Mouse (Mus musculus) megakaryocyte, embryonic 14.5 days (primary cell): ENCODE measurements around the gene Sectm1b. TPM values are rescaled to one million over a fixed set of nuclear protein-coding genes. Genes with fewer than 3 reads are reported as not detected.

ENCODE experiments used
- H3K27me3 ChIP-seq: replicated peaks from 2 replicates; pipeline ENCODE3; 2012; ENCODE audit warnings: inconsistent platforms
- H3K36me3 ChIP-seq: replicated peaks from 2 replicates; pipeline ENCODE3; 2012; ENCODE audit warnings: low read length, inconsistent platforms, mixed read lengths
- H3K4me1 ChIP-seq: 2 replicates; pipeline ENCODE4 v1.6.1; 2012; ENCODE audit warnings: inconsistent platforms
- H3K4me3 ChIP-seq: replicated peaks from 2 replicates; pipeline ENCODE3; 2012; ENCODE audit warnings: moderate library complexity, mild to moderate bottlenecking, inconsistent platforms
- H3K9me3 ChIP-seq: 2 replicates; pipeline ENCODE4 v1.6.1; 2012; ENCODE audit warnings: inconsistent platforms
- FLI1 ChIP-seq: IDR thresholded peaks from 2 replicates; pipeline ENCODE4 v1.6.1; 2012; ENCODE audit warnings: low read length, inconsistent platforms, mixed read lengths
- GATA1 ChIP-seq: IDR thresholded peaks from 3 replicates; pipeline ENCODE4 v1.6.1; 2012; ENCODE audit warnings: mixed read lengths, low read length, inconsistent platforms, borderline replicate concordance
- polyA plus RNA-seq: library from polyadenylated mRNA; stranded (reverse); fragments of >175 nt; gene quantifications from 2 replicates; pipeline ENCODE4 v1.2.3, GENCODE M21; 2012; ENCODE audit warnings: low replicate concordance; ENCODE audit not compliant: insufficient read depth

Gene Sectm1b
- polyA plus RNA-seq, 1 experiment: not detected

GRCm38 (mm10) chr11:121092606-121093585 is 29.5 kb upstream of the Sectm1b start:
- Histone ChIP-seq H3K27me3 (no peaks in the 10 kb centered on the region), H3K36me3 (no peaks in the 10 kb centered on the region), H3K9me3 (no peaks in the 10 kb centered on the region), H3K4me1 (peaks cover 37% of the 10 kb centered on the region), H3K4me3 (peak overlapping the region; percentile 8)
- no peak for TF ChIP-seq GATA1
- TF ChIP-seq FLI1: no peak

GRCm38 (mm10) chr11:121090943-121091342 is 27.6 kb upstream of the Sectm1b start:
- Histone ChIP-seq H3K4me3 (peak overlapping the region; percentile 9), H3K36me3 (no peaks in the 10 kb centered on the region), H3K27me3 (no peaks in the 10 kb centered on the region), H3K9me3 (no peaks in the 10 kb centered on the region), H3K4me1 (peaks cover 24% of the 10 kb centered on the region)
- no peak for TF ChIP-seq FLI1
- no peak for TF ChIP-seq GATA1

GRCm38 (mm10) chr11:121089756-121090546 is 26.6 kb upstream of the Sectm1b start:
- no peaks in the 10 kb centered on the region for H3K36me3 ChIP-seq
- no peaks in the 10 kb centered on the region for H3K9me3 ChIP-seq
- no peak overlapping the region for H3K4me3 ChIP-seq
- no peaks in the 10 kb centered on the region for H3K27me3 ChIP-seq
- peaks cover 24% of the 10 kb centered on the region for H3K4me1 ChIP-seq
- TF ChIP-seq FLI1 (no peak), GATA1 (no peak)

GRCm38 (mm10) chr11:121088997-121089396 is 25.6 kb upstream of the Sectm1b start:
- no peak for TF ChIP-seq GATA1
- Histone ChIP-seq H3K4me3 (no peak overlapping the region), H3K27me3 (no peaks in the 10 kb centered on the region), H3K36me3 (no peaks in the 10 kb centered on the region), H3K9me3 (no peaks in the 10 kb centered on the region), H3K4me1 (peaks cover 25% of the 10 kb centered on the region)

GRCm38 (mm10) chr11:121086296-121086695 is 22.9 kb upstream of the Sectm1b start:
- H3K4me3 ChIP-seq: no peak overlapping the region
- peaks cover 41% of the 10 kb centered on the region for H3K4me1 ChIP-seq
- no peaks in the 10 kb centered on the region for H3K27me3 ChIP-seq
- no peaks in the 10 kb centered on the region for H3K36me3 ChIP-seq
- H3K9me3 ChIP-seq: no peaks in the 10 kb centered on the region
- TF ChIP-seq FLI1: no peak
- no peak for TF ChIP-seq GATA1

- no peak overlapping the region for H3K4me3 ChIP-seq
- H3K36me3 ChIP-seq: no peaks in the 10 kb centered on the region
- H3K9me3 ChIP-seq: no peaks in the 10 kb centered on the region
- peaks cover 3% of the 10 kb centered on the region for H3K27me3 ChIP-seq
- TF ChIP-seq GATA1: no peak
- no peak for TF ChIP-seq FLI1
- peaks cover 45% of the 10 kb centered on the region for H3K4me1 ChIP-seq
Observed at GRCm38 (mm10) chr11:121085181-121085580, 21.8 kb upstream of the Sectm1b start.

- H3K36me3 ChIP-seq: no peaks in the 10 kb centered on the region
- H3K9me3 ChIP-seq: no peaks in the 10 kb centered on the region
- H3K4me3 ChIP-seq: peak overlapping the region; percentile 83
- H3K4me1 ChIP-seq: peaks cover 54% of the 10 kb centered on the region
- TF ChIP-seq FLI1 (no peak), GATA1 (no peak)
- peaks cover 17% of the 10 kb centered on the region for H3K27me3 ChIP-seq
Observed at GRCm38 (mm10) chr11:121082857-121083500, 19.6 kb upstream of the Sectm1b start.

GRCm38 (mm10) chr11:121082250-121082649 is 18.9 kb upstream of the Sectm1b start:
- Histone ChIP-seq H3K27me3 (peaks cover 17% of the 10 kb centered on the region), H3K4me1 (peaks cover 54% of the 10 kb centered on the region), H3K4me3 (peak overlapping the region; percentile 19), H3K9me3 (no peaks in the 10 kb centered on the region), H3K36me3 (no peaks in the 10 kb centered on the region)
- no peak for TF ChIP-seq GATA1
- no peak for TF ChIP-seq FLI1

GRCm38 (mm10) chr11:121081120-121081519 is 17.8 kb upstream of the Sectm1b start, which contains the start of gene Sectm1a:
Gene Sectm1a (minus strand): TSS chr11:121081220.
- Histone ChIP-seq H3K27me3 (peaks cover 25% of the 10 kb centered on the region), H3K36me3 (no peaks in the 10 kb centered on the region), H3K4me1 (peaks cover 52% of the 10 kb centered on the region), H3K4me3 (peak within 1 kb of the TSS; percentile 34), H3K9me3 (no peaks in the 10 kb centered on the region)
- TF ChIP-seq FLI1 (no peak), GATA1 (no peak)
